Mouse (Mus musculus) liver, embryonic 16.5 days (tissue): ENCODE results near the gene Xlr4c. TPM values are rescaled to one million over a fixed set of nuclear protein-coding genes. Genes with fewer than 3 reads are reported as not detected.
"Not testable (repeated sequence)": the region's sequence is repeated elsewhere in the genome, so short reads cannot be mapped to it uniquely, and the experiment has no call there.

Experiments used
- ATAC-seq: fragments of 200-750 bp; cut with Nextera tagmentation; 2 replicates; pipeline ENCODE4 v1.8.0; 2017; ENCODE audit warnings: low read depth, mild to moderate bottlenecking, moderate number of reproducible peaks, moderate library complexity
- H3K27ac ChIP-seq: fragments of 300-500 bp; sonication (generic); 2 replicates; pipeline ENCODE4 v1.5.1; 2014; ENCODE audit warnings: mild to moderate bottlenecking, low read length
- H3K27me3 ChIP-seq: fragments of 300-500 bp; sonication (generic); 2 replicates; pipeline ENCODE4 v1.6.1; 2014; ENCODE audit warnings: low read depth, low read length, mixed read lengths; ENCODE audit not compliant: control insufficient read depth, insufficient read depth
- H3K36me3 ChIP-seq: fragments of 300-500 bp; sonication (generic); 2 replicates; pipeline ENCODE4 v1.6.1; 2014; ENCODE audit warnings: mild to moderate bottlenecking; ENCODE audit not compliant: control insufficient read depth, insufficient read depth
- H3K4me1 ChIP-seq: fragments of 300-500 bp; sonication (generic); 2 replicates; pipeline ENCODE4 v1.6.1; 2014; ENCODE audit warnings: low read depth, low read length, mixed read lengths; ENCODE audit not compliant: control insufficient read depth
- H3K4me2 ChIP-seq: fragments of 300-500 bp; sonication (generic); 2 replicates; pipeline ENCODE4 v1.6.1; 2014; ENCODE audit warnings: low read depth, low read length, mixed read lengths
- H3K4me3 ChIP-seq: fragments of 300-500 bp; sonication (generic); 2 replicates; pipeline ENCODE4 v1.5.1; 2014; ENCODE audit warnings: low read depth, mild to moderate bottlenecking, low read length
- H3K9ac ChIP-seq: fragments of 300-500 bp; sonication (generic); 2 replicates; pipeline ENCODE4 v1.6.1; 2014; ENCODE audit warnings: low read depth, low read length
- H3K9me3 ChIP-seq: fragments of 300-500 bp; sonication (generic); replicated peaks from 2 replicates; pipeline ENCODE4 v1.6.1; 2016; ENCODE audit warnings: low read length; ENCODE audit not compliant: control insufficient read depth
- WGBS: fragments of 180-500 bp; shearing (Covaris S2); extraction: QIAGEN DNeasy Blood & Tissue Kit; methylation state at CpG from one replicate; pipeline ENCODE4 v1.1.7; 2014; ENCODE audit not compliant: insufficient replicate concordance; 5-methylcytosine and 5-hydroxymethylcytosine counted together
- polyA plus RNA-seq: library from polyadenylated mRNA; unstranded; fragments of >200 nt; fragmentation: Nextera tagmentation; extraction: Ambion mirVana; gene quantifications from 2 replicates; pipeline ENCODE4 v1.2.1, GENCODE M21; 2015

The Xlr4c gene
- polyA plus RNA-seq, 1 experiment from 2014 or later, result 0.35 TPM

- ATAC-seq, H3K27ac ChIP-seq, H3K4me2 ChIP-seq, H3K36me3 ChIP-seq, H3K4me1 ChIP-seq, H3K9ac ChIP-seq, H3K9me3 ChIP-seq, H3K27me3 ChIP-seq, H3K4me3 ChIP-seq: not testable (repeated sequence)
- 67% methylated on average over 11 of the region's 12 CpGs for WGBS
These were observed 51.0 kb downstream of the Xlr4c start, which contains the start of gene Xlr3b for GRCm38 (mm10) chrX:73191934-73192333. Xlr3b (plus strand) TSS chrX:73192207.

Other genes with a start within 250 kb of the Xlr4c start
- gene Pnma5, start 206.0 kb downstream of the Xlr4c start, polyA plus RNA-seq, result 0.04 TPM in 1 of 2 replicates, not detected in the other
- gene Pnma3, start 178.3 kb downstream of the Xlr4c start, polyA plus RNA-seq, result not detected in 2 replicates
- gene Xlr4a, start 160.7 kb downstream of the Xlr4c start, polyA plus RNA-seq, result 0.97 and 1.1 TPM in 2 replicates
- gene Xlr3a, start 146.0 kb downstream of the Xlr4c start, polyA plus RNA-seq, result 3.6 and 3.8 TPM in 2 replicates
- gene Gm14685, start 126.1 kb downstream of the Xlr4c start, polyA plus RNA-seq, result 0.21 and 0.44 TPM in 2 replicates
- gene Xlr5b, start 94.3 kb downstream of the Xlr4c start, polyA plus RNA-seq, result not detected in 2 replicates
- gene DXBay18, start 93.7 kb downstream of the Xlr4c start, polyA plus RNA-seq, result 0.25 and 0.53 TPM in 2 replicates
- not detected in 2 replicates for gene Spin2d, start 66.1 kb downstream of the Xlr4c start, polyA plus RNA-seq
- 2.2 TPM in 2 replicates for gene Xlr3b, start 50.9 kb downstream of the Xlr4c start, polyA plus RNA-seq
- 1.3 and 1.4 TPM in 2 replicates for gene Xlr4b, start 28.8 kb downstream of the Xlr4c start, polyA plus RNA-seq
- 3.0 and 3.1 TPM in 2 replicates for gene F8a, start 14.8 kb downstream of the Xlr4c start, polyA plus RNA-seq
- gene Xlr3c, start 22.3 kb upstream of the Xlr4c start, polyA plus RNA-seq, result not detected in 2 replicates
- 0.09 TPM in 1 of 2 replicates, not detected in the other for gene Xlr5a, start 49.8 kb upstream of the Xlr4c start, polyA plus RNA-seq
- not detected in 2 replicates for gene Xlr5c, start 49.8 kb upstream of the Xlr4c start, polyA plus RNA-seq
- gene Gm45015, start 93.7 kb upstream of the Xlr4c start, polyA plus RNA-seq, result not detected in 2 replicates
- gene Zfp275, start 99.5 kb upstream of the Xlr4c start, polyA plus RNA-seq, result 2.0 and 2.6 TPM in 2 replicates
- not detected in 2 replicates for gene Gm18336, start 155.6 kb upstream of the Xlr4c start, polyA plus RNA-seq
- gene Zfp92, start 168.0 kb upstream of the Xlr4c start, polyA plus RNA-seq, result not detected in 2 replicates
- gene Trex2, start 192.2 kb upstream of the Xlr4c start, polyA plus RNA-seq, result not detected in 2 replicates
- 34.8 and 37.2 TPM in 2 replicates for gene Haus7, start 215.9 kb upstream of the Xlr4c start, polyA plus RNA-seq
- 12.7 and 17.0 TPM in 2 replicates for gene Bgn, start 240.5 kb upstream of the Xlr4c start, polyA plus RNA-seq